Mouse (Mus musculus): ENCODE measurements around the gene Acvr1b.

DNA sequence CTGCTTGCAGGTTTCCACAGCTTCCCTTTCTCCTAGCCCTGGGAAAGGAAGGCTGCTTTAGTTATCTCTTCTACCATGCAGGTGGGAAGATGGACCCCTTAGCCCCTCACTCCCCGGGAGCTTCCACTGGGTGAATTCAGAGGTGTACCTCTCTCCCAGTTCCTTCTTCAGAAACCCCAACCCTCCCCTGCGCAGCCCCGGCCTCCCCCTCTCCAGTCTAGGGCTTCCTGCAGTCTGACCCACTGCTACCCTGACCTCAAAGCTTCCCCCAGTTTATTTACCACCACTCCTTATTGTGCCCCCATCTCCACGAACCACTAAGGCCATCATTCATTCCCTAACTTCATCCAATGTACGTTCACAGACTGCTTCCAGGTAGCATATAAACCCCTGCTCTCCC, 49.7 kb downstream of the Acvr1b start:
- TF ChIP-seq GATA1 (IDR thresholded peaks at IDR 0.05; ENCODE audit: borderline replicate concordance, low read length) = no peak
- no peak for TF ChIP-seq FLI1 (IDR thresholded peaks at IDR 0.05; ENCODE audit: low read length)

All from megakaryocyte, embryonic 14.5 days (primary cell).